Mouse (Mus musculus) liver, postnatal 0 days (tissue): ENCODE results near the gene E130308A19Rik. TPM values are rescaled to one million over a fixed set of nuclear protein-coding genes. Genes with fewer than 3 reads are reported as not detected.

Experiments
- ATAC-seq: fragments of 200-750 bp; cut with Nextera tagmentation; 2 replicates; pipeline ENCODE4 v1.8.0; 2017; ENCODE audit warnings: mild to moderate bottlenecking, moderate library complexity
- DNase-seq: peaks from one replicate; pipeline ENCODE4 v3.0.0-alpha.2; 2016
- H3K27ac ChIP-seq: fragments of 300-500 bp; sonication (generic); 2 replicates; pipeline ENCODE4 v1.5.1; 2014; ENCODE audit warnings: antibody characterized with exemption, moderate library complexity, mild to moderate bottlenecking, low read depth
- H3K27me3 ChIP-seq: fragments of 300-500 bp; sonication (generic); 2 replicates; pipeline ENCODE4 v1.6.1; 2014; ENCODE audit warnings: low read length, control low read depth, mixed read lengths; ENCODE audit not compliant: insufficient read depth
- H3K36me3 ChIP-seq: fragments of 300-500 bp; sonication (generic); replicated peaks from 2 replicates; pipeline ENCODE4 v1.6.1; 2014; ENCODE audit warnings: mild to moderate bottlenecking, control low read depth, low read length, moderate library complexity, mixed read lengths; ENCODE audit not compliant: insufficient read depth
- H3K4me1 ChIP-seq: fragments of 300-500 bp; sonication (generic); 2 replicates; pipeline ENCODE4 v1.6.1; 2014; ENCODE audit warnings: antibody characterized with exemption, mild to moderate bottlenecking, control low read depth; ENCODE audit not compliant: insufficient read depth
- H3K4me2 ChIP-seq: fragments of 300-500 bp; sonication (generic); 2 replicates; pipeline ENCODE4 v1.6.1; 2014; ENCODE audit warnings: low read depth, mild to moderate bottlenecking, low read length, moderate library complexity, mixed read lengths
- H3K4me3 ChIP-seq: fragments of 300-500 bp; sonication (generic); 2 replicates; pipeline ENCODE4 v1.5.1; 2014; ENCODE audit warnings: low read depth, low read length
- H3K9ac ChIP-seq: fragments of 300-500 bp; sonication (generic); replicated peaks from 2 replicates; pipeline ENCODE4 v1.6.1; 2014; ENCODE audit warnings: mild to moderate bottlenecking, moderate library complexity
- H3K9me3 ChIP-seq: fragments of 300-500 bp; sonication (generic); 2 replicates; pipeline ENCODE4 v1.6.1; 2016; ENCODE audit warnings: mild to moderate bottlenecking, control low read depth, low read length, mixed read lengths
- CTCF ChIP-seq: sonication (generic); IDR thresholded peaks from 2 replicates; pipeline ENCODE4 v1.5.1; 2016; ENCODE audit warnings: antibody characterized with exemption, low read depth
- EP300 ChIP-seq: IDR thresholded peaks from 2 replicates; pipeline ENCODE4 v1.6.1; 2016; ENCODE audit warnings: antibody characterized with exemption, low read depth, mild to moderate bottlenecking
- WGBS: fragments of 180-500 bp; shearing (Covaris S2); extraction: QIAGEN DNeasy Blood & Tissue Kit; methylation state at CpG from one replicate; pipeline ENCODE4 v1.1.7; 2014; ENCODE audit not compliant: insufficient replicate concordance; 5-methylcytosine and 5-hydroxymethylcytosine counted together
- polyA plus RNA-seq: library from polyadenylated mRNA; unstranded; fragments of >200 nt; fragmentation: Nextera tagmentation; extraction: Ambion mirVana; gene quantifications from 2 replicates; pipeline ENCODE4 v1.2.1, GENCODE M21; 2015

The E130308A19Rik gene
- polyA plus RNA-seq, 1 experiment from 2014 or later = 5.5 TPM

DNA sequence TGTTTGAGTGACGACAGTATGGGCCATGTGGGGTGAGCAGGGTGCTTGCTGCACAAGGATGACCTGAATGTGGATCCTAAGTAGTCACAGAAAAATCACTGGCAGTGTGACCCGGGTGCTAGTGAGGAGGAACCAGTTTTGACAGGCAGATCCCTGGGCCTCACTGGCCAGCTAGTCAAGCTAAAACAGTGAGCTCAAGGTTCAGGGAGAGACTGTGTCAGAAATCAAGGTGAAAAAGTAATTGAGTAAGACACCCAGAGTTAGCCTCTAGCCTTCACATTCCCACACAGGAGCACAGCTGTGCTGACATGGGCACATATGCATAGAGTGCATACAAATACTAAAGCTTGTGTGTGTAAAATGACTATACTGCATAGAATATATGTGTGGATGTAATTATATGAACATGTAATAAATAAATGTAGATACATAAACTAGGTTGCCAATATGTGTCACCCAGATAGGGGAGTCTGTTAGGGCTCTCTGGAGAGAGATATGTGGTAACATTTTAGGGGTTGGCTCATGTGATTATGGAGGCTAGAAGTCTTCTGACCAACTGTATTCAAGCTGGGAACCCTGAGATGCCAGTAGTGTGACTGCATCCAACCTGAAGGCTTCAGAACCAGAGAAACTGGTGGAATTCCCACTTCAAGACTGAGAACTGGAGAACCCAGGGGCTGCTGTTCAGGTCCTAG is 47.6 kb downstream of the E130308A19Rik start:
- H3K27ac ChIP-seq = peak overlapping the region; percentile 16; the same call in 1 of the 2 replicates
- peaks cover 12% of the 10 kb centered on the region for H3K4me1 ChIP-seq
- ATAC-seq = peak; percentile 55
- no peak for DNase-seq
- no peaks in the 10 kb centered on the region for H3K9me3 ChIP-seq
- H3K4me2 ChIP-seq = no peak overlapping the region
- H3K4me3 ChIP-seq = no peak overlapping the region
- TF ChIP-seq EP300 (peak; percentile 85), CTCF (no peak)
- H3K36me3 ChIP-seq = no peaks in the 10 kb centered on the region
- no peak overlapping the region for H3K9ac ChIP-seq
- 54% methylated on average over 2 of the region's 2 CpGs for WGBS
- no peaks in the 10 kb centered on the region for H3K27me3 ChIP-seq

DNA sequence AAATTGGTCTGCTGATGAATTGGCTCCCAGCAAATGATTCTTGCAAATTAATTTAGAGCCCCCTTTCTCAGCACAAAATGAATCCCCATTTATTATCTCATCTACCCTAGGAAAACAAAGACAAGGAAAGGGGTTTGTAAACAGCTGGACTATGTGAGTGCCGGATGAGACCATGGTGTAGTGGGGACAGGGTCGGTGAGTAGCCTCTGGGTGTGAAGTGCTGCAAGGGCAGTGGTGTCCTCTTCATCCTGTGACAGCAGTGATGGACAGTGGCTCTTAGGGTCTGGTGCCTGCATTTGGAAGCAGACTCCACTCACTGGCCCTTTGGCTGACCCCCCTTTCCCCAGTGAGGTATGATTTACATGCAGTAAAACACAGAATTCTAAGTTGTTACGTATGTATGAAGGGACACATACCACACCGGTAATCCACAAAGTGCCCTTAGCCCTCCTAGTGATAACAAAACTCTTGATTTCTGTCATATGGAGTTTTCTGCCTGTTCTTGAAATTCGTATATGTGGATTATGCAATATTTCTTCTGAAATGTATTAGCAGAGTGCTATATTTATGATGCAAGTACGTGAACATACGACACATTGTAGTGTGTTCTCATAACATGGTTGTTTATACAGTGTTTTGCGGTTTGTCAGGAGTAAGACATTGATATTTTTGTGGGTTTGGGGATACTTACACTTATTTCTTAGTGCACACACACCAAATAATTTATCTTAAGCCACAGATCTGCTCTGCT is 49.1 kb downstream of the E130308A19Rik start:
- H3K4me1 ChIP-seq = peaks cover 12% of the 10 kb centered on the region
- TF ChIP-seq CTCF = no peak
- no peak for TF ChIP-seq EP300
- H3K4me2 ChIP-seq = no peak overlapping the region
- ATAC-seq (no peak), DNase-seq (no peak)
- H3K36me3 ChIP-seq = no peaks in the 10 kb centered on the region
- no peak overlapping the region; the same call in 1 of the 2 replicates for H3K27ac ChIP-seq
- H3K9me3 ChIP-seq = no peaks in the 10 kb centered on the region
- 75% methylated on average over 8 of the region's 8 CpGs for WGBS
- no peaks in the 10 kb centered on the region for H3K27me3 ChIP-seq
- no peak overlapping the region for H3K9ac ChIP-seq
- no peak overlapping the region for H3K4me3 ChIP-seq

DNA sequence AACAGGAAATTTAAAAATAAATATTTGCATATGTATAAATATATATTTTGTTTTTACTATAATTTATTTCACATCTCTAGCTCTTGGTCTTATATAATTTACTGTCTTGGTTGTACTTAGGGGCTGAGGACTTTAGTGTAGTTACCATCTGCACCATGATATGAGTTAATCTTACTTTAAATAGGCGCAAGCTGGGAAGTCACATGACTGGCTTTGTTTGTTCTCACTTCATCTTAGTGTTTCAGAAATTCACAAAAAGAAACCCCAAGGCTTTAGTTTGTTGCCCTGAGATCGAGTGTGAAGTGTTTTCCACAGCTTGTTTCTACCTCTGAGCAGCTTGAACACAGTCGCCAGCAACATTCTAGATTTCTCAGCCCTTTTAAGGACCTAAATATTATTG is 49.7 kb downstream of the E130308A19Rik start:
- no peak for ATAC-seq
- 55% methylated on average over 3 of the region's 3 CpGs for WGBS
- Histone ChIP-seq H3K27me3 (no peaks in the 10 kb centered on the region), H3K4me3 (no peak overlapping the region), H3K9me3 (no peaks in the 10 kb centered on the region), H3K4me2 (no peak overlapping the region), H3K4me1 (peaks cover 12% of the 10 kb centered on the region), H3K9ac (no peak overlapping the region), H3K36me3 (no peaks in the 10 kb centered on the region), H3K27ac (no peak overlapping the region)
- no peak for DNase-seq
- TF ChIP-seq EP300 = no peak
- no peak for TF ChIP-seq CTCF

DNA sequence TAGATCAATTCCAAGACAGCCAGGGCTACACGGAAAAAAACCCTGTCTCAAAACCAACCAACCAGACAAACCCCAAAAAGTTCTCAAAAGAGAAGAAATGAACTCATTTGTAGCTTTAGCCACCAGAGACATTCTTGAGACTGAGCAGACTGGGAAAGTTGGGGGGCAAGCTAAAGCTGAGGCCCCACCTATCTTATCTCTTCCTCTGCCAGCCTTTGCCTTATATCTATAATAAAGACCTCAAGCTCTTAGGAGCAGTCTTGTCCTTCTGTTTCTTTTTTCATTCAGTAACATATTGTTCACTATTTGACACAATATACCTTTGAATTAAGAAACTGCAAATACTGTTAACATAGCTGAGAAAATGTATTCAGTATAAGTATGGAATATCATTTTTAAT is 55.4 kb downstream of the E130308A19Rik start:
- no peaks in the 10 kb centered on the region for H3K9me3 ChIP-seq
- no peak overlapping the region for H3K4me3 ChIP-seq
- H3K27me3 ChIP-seq = no peaks in the 10 kb centered on the region
- peaks cover 30% of the 10 kb centered on the region for H3K4me1 ChIP-seq
- ATAC-seq (no peak), DNase-seq (no peak)
- no peak overlapping the region for H3K27ac ChIP-seq
- no peaks in the 10 kb centered on the region for H3K36me3 ChIP-seq
- WGBS = 78% methylated on average over 1 of the region's 1 CpGs
- H3K4me2 ChIP-seq = no peak overlapping the region
- TF ChIP-seq EP300 (peak; percentile 48; the same call in 1 of the 2 replicates), CTCF (no peak)
- H3K9ac ChIP-seq = no peak overlapping the region

DNA sequence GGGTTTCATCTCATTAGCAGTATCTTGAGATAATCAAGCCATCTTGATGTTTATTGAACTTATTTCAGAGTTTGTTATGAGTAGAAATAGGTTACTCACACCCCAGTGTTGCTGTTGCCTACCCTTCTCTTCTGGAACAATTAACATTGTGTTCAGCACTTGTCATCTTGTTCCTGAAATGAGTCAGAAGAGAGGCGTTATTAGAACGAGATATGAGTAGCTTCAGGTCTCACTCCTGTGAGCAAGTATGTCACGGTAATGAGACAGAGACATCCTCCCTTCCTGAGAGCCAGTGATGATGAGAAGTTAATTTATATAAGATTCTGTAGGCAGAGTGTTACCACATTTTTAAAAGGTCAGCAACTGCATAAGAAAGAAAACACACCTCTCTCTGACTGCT is 56.5 kb downstream of the E130308A19Rik start:
- 36% methylated on average over 3 of the region's 3 CpGs for WGBS
- H3K9ac ChIP-seq = no peak overlapping the region
- H3K4me3 ChIP-seq = no peak overlapping the region
- ATAC-seq (no peak), DNase-seq (no peak)
- H3K36me3 ChIP-seq = no peaks in the 10 kb centered on the region
- H3K4me1 ChIP-seq = peaks cover 30% of the 10 kb centered on the region
- H3K27ac ChIP-seq = 0 out of 2 replicates have a peak overlapping the region, but pooled peaks have one; percentile 57
- TF ChIP-seq CTCF (no peak), EP300 (no peak)
- no peaks in the 10 kb centered on the region for H3K9me3 ChIP-seq
- H3K4me2 ChIP-seq = no peak overlapping the region
- no peaks in the 10 kb centered on the region for H3K27me3 ChIP-seq

DNA sequence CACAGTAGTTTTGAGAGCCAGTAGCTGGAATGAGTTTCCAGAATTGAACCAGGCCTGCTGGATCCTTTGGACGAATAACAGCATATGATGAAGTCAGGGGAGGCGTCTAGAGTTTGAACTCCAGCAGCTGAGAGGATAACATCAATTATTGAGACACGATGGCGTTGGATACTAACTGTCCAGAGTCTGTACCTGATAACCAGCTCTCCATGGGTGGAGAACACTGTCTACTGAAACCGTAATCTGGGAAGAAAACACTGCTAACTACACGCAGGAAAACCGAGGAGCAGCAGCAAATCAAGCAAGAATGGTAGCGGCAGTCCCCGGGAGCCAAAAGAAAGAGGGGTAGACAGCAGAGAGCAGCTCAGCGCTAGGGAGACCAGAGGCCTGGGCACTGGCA is 56.9 kb downstream of the E130308A19Rik start:
- DNase-seq = no peak
- ATAC-seq = peak; percentile 40; the same call in 1 of the 2 replicates
- Histone ChIP-seq H3K4me2 (peak overlapping the region; percentile 52), H3K9me3 (no peaks in the 10 kb centered on the region), H3K4me1 (peaks cover 30% of the 10 kb centered on the region), H3K36me3 (no peaks in the 10 kb centered on the region), H3K27ac (peak overlapping the region; percentile 57), H3K4me3 (no peak overlapping the region), H3K9ac (0 out of 2 replicates have a peak overlapping the region, but pooled peaks have one; percentile 11), H3K27me3 (no peaks in the 10 kb centered on the region)
- WGBS = 47% methylated on average over 10 of the region's 10 CpGs
- TF ChIP-seq EP300 (peak; percentile 79), CTCF (no peak)
